Mouse (Mus musculus) thymus, postnatal 0 days (tissue): Measurements from ENCODE around the gene Coasy. TPM values are rescaled to one million over a fixed set of nuclear protein-coding genes. Genes with fewer than 3 reads are reported as not detected.
"Not testable (repeated sequence)": the region's sequence is repeated elsewhere in the genome, so short reads cannot be mapped to it uniquely, and the experiment has no call there.

ENCODE experiments used
- DNase-seq: peaks from one replicate; pipeline ENCODE4 v3.0.0-alpha.2; 2015; ENCODE audit warnings: low spot score
- polyA plus RNA-seq: library from polyadenylated mRNA; unstranded; fragments of >200 nt; fragmentation: Nextera tagmentation; extraction: Ambion mirVana; gene quantifications from 2 replicates; pipeline ENCODE4 v1.2.1, GENCODE M21; 2015

Coasy gene
- polyA plus RNA-seq, 1 experiment from 2014 or later = 37.3 TPM

- DNase-seq = no peak
Measured at GRCm38 (mm10) chr11:101087682-101088055, 5.3 kb downstream of the Coasy start.

- no peak for DNase-seq
Measured at GRCm38 (mm10) chr11:101089931-101090330, 7.6 kb downstream of the Coasy start.

DNA sequence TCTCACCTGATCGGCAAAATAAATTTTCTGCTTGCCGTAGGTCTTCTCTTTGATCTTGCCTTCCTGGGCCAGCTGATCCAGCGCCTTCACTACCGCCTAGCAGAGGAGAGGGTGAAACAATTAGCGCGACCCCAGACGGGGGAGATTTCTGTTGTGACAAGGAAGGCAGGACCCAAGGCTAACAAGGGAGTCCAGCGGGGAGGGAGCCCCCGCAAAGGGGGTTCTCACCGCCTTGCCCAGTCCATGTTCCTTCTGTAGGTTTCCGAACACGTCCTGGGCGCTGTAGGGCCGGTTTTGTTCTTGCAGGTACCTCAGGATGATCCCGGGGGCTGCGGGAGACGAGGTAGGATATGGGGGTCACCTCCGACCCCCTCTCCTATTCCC, 12.6 kb downstream of the Coasy start:
- no peak for DNase-seq

- DNase-seq = peak; percentile 92
Measured at GRCm38 (mm10) chr11:101095314-101096024, 13.1 kb downstream of the Coasy start, which contains the start of gene Psmc3ip. Psmc3ip (minus strand) TSS chr11:101095436.

GRCm38 (mm10) chr11:101098231-101098630, 15.9 kb downstream of the Coasy start:
- DNase-seq = no peak

DNA sequence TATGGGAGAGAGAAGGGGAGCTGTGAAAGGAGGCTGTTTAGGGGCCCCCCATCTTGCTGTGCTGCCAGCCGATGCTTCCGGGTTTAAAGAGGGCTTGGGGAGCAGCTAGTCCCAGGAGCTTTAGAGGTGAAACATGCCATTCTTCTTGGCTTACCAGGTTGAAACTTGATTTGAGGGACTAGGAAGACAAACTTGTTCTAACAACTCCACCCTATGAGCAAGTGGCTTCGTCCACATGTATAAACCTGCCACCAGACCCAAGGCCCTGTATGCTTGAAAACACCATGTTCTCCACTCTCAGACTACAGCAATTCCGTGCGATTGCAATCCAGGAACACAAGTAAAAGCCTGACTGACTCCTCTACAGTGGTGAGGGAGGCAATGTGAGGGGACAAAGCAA, 20.6 kb downstream of the Coasy start:
- no peak for DNase-seq

- DNase-seq = no peak
Measured at GRCm38 (mm10) chr11:101109351-101109750, 27.0 kb downstream of the Coasy start.

DNA sequence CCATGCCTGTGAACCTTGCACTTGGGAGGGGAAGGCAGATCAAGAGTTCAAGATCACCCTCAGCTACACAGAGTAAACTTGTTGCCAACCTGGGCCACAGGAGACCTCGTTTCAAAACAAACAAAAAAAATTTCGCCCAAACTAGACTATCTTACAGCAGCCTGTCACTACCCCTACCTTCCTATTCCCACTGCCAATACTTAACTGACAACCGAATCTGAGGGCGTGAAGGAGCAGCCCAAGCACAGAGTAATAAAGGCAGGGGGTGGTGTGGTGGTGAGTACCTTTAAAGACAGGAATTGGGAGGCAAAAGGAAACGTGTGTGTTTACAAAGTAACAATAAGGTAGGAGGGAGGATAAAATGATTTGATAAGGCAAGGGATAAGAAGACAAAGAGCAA, 28.3 kb downstream of the Coasy start:
- no peak for DNase-seq

DNA sequence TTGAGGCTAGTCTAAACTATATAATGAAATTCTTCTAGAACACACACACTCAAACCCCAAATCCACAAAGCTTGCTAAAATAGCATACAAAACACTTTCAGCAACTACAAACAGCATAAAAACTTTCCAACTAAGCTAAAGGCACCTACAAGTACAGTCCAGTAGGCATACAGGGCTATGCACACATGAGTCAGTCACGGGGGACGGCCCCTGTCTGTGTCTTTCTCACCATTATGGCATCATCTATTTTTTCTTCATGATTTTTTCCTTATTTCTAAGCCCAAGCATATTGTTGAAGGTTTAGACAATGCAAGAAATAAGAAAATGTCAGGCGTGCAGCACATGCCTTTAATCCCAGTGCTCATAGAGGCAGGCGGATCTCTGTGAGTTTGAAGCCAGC, 28.8 kb downstream of the Coasy start:
- no peak for DNase-seq

DNA sequence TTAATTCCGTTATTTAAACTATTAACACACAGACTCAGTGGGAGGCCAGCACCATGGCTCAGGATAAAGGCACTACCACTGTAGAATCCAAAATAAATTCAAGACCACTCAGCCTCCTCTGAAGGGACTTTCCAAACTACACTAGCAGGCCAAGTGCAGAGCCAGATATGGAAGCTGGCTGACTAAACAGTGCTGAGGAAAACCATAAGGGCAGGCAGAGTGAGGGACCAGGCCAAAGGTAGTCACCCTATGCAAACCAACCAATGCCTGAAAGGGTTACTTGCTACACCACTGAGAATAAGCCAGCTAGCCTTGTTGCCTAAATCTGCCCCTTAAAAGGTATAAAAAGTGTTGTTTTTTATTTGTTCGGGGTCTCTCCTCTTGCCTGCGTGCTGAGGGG, 29.8 kb downstream of the Coasy start:
- no peak for DNase-seq

- no peak for DNase-seq
Measured at GRCm38 (mm10) chr11:101115564-101115963, 33.2 kb downstream of the Coasy start.

DNA sequence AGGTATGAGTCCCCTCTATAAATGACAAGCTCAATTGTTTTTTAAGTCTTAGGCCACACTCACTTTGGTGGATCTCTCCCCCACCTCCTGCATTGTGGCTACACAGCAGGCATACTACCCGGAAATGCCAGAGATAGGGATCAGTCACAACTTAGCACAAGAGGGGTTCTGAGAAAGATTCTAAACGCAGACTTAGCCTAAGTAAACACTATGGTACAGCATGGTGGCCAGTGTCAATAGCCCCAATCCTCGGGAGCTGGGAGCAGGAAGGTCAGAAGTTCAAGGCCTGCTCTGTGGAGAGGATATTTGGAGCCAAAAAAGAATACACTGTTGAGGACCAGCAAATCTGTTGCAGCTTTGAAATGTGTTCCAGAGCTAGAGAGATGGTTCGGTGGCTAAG, 35.7 kb downstream of the Coasy start:
- no peak for DNase-seq

DNA sequence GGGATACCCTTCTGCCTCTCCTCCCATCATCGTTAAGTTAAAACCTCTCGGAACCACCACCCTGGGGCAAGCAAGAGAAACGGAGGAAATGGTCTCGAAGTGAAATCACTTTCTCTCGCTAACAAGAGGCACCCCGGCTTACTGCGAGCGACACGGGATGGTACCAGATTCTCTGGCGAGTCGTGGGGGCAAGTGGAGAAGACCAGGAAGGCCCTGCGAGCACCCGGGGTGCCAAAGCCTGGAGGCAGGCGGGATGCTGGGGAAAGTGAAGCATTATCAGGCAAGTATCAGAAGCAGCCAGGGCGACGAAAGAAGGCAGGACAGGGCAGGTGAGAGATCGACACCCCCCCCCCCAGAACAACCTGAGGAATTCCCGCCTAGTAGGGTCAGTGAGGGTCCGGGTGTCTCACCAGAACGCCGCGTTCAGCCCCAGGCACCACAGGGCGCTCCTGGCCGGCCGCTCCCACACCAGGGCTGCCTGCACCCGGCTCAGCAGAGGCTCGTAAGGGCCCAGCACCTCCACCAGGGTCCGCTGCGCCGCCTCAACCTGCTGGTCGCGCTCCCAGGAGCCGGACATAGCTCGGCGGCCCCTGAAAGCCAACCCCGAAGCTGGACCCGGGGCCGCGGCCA, 36.9 kb downstream of the Coasy start:
- peak; percentile 21 for DNase-seq

DNA sequence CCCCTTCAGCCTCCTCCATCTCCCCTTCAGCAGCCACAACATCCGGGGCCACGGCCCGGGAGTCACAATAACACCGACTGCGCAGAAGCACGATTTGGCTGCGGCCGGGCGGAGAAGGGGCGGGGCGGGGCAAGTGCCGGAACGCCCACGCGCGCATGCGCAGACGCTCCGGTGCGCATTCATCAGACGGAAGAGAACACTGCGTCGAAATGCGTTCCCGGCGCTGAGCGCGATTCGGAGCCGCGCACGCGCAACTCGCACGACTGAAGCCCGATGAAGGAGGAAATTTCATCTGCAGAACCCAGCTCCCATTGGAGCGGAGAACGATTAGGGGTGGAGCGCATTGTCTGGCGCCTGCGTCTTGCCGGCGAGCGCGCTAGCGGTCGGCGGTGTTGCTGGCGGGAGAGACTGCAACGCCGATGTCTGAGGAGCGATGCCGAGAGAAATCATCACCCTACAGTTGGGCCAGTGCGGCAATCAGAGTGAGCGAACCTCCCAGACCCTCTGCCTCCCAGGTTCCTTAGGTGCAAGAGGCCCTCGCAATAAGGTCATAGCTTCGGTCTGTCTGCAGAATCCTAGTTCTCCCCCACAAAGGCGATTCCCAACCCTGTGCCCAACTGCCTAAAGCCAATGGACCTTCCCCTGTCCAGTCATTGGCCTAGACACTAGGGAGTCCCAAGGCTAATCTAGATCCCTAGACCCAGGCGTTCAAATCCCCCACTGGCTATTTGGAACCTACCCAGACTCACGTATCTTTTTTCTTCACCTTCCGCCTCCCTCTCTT, 37.6 kb downstream of the Coasy start, which contains the start of the genes Retreg3 and Tubg1:
Gene Retreg3, minus strand, starts transcription at position 133 of the 784 bp plus-strand sequence.
Gene Tubg1, plus strand, starts transcription at position 178 of the 784 bp plus-strand sequence.
- peak; percentile 100 for DNase-seq

GRCm38 (mm10) chr11:101120545-101121188, 38.3 kb downstream of the Coasy start:
- peak; percentile 9 for DNase-seq

DNA sequence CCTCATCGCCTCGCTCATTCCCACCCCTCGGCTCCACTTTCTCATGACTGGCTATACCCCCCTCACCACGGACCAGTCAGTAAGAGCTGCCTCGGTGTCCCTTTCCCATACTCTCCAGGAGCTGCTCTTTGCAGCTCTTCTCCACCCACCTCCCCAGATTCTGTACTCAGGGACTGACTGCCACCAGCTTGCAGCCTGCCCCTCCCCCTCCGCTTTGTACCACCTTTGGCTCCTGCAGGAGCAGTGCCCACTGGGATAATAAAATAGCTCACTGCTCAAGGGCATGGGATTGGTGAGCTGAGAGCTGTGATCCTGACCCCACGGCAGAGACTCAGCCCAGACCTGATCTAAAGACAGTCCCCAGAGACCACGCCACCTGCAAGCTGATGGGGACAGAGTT, 42.1 kb downstream of the Coasy start:
- DNase-seq = not testable (repeated sequence)

- not testable (repeated sequence) for DNase-seq
Measured at GRCm38 (mm10) chr11:101125008-101125407, 42.6 kb downstream of the Coasy start.

DNA sequence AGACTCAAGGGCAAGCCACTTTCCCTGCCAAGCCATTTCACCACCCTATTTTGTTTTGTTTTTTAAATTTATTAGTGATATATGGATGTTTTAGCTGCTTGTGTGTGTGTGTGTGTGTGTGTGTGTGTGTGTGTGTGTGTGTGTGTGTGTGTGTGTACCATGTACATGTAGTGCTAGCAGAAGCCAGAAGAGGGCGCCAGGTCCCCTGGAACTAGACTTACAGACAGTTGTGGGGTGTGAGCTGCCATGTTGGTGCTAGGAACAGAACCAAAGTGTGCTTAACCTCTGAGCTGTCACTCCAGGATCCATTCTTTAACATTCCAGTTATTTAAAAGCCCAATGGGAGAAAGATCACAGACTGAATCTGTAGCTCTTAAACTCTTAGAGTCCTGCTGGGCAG, 44.7 kb downstream of the Coasy start:
- no peak for DNase-seq

GRCm38 (mm10) chr11:101128996-101129577, 46.7 kb downstream of the Coasy start:
- DNase-seq = no peak

GRCm38 (mm10) chr11:101130056-101130756, 47.8 kb downstream of the Coasy start:
- no peak for DNase-seq

- DNase-seq = no peak
Measured at GRCm38 (mm10) chr11:101131187-101131586, 48.8 kb downstream of the Coasy start.
